Mouse (Mus musculus) intestine, postnatal 0 days (tissue): ENCODE results near the gene Kctd2. TPM values are rescaled to one million over a fixed set of nuclear protein-coding genes. Genes with fewer than 3 reads are reported as not detected.

Source experiments
- ATAC-seq: fragments of 200-750 bp; cut with Nextera tagmentation; 2 replicates; pipeline ENCODE4 v1.8.0; 2017; ENCODE audit warnings: mild to moderate bottlenecking, moderate TSS enrichment, moderate library complexity
- H3K27ac ChIP-seq: fragments of 300-500 bp; sonication (generic); 2 replicates; pipeline ENCODE4 v1.5.1; 2014; ENCODE audit warnings: mild to moderate bottlenecking, low read depth, low read length, moderate library complexity
- H3K27me3 ChIP-seq: fragments of 300-500 bp; sonication (generic); replicated peaks from 2 replicates; pipeline ENCODE4 v1.6.1; 2014; ENCODE audit warnings: low read length, mixed read lengths; ENCODE audit not compliant: control insufficient read depth, insufficient read depth
- H3K36me3 ChIP-seq: fragments of 300-500 bp; sonication (generic); 2 replicates; pipeline ENCODE4 v1.6.1; 2014; ENCODE audit warnings: mild to moderate bottlenecking, moderate library complexity; ENCODE audit not compliant: control insufficient read depth, insufficient read depth
- H3K4me1 ChIP-seq: fragments of 300-500 bp; sonication (generic); replicated peaks from 2 replicates; pipeline ENCODE4 v1.6.1; 2014; ENCODE audit warnings: antibody characterized with exemption, low read length, mixed read lengths; ENCODE audit not compliant: control insufficient read depth, insufficient read depth
- H3K4me2 ChIP-seq: fragments of 300-500 bp; sonication (generic); replicated peaks from 2 replicates; pipeline ENCODE4 v1.6.1; 2014; ENCODE audit warnings: low read depth, mild to moderate bottlenecking, moderate library complexity
- H3K4me3 ChIP-seq: fragments of 300-500 bp; sonication (generic); 2 replicates; pipeline ENCODE4 v1.5.1; 2014; ENCODE audit warnings: low read depth, low read length
- H3K9ac ChIP-seq: fragments of 300-500 bp; sonication (generic); 2 replicates; pipeline ENCODE4 v1.6.1; 2014; ENCODE audit warnings: mild to moderate bottlenecking, low read depth, low read length
- H3K9me3 ChIP-seq: fragments of 300-500 bp; sonication (generic); 2 replicates; pipeline ENCODE4 v1.6.1; 2016; ENCODE audit warnings: mixed run types; ENCODE audit not compliant: control insufficient read depth
- CTCF ChIP-seq: sonication (generic); IDR thresholded peaks from 2 replicates; pipeline ENCODE4 v1.5.1; 2016; ENCODE audit warnings: low read depth, mild to moderate bottlenecking, control low read depth, antibody characterized with exemption, moderate library complexity
- WGBS: fragments of 180-500 bp; shearing (Covaris S2); extraction: QIAGEN DNeasy Blood & Tissue Kit; methylation state at CpG from one replicate; pipeline ENCODE4 v1.1.7; 2014; 5-methylcytosine and 5-hydroxymethylcytosine counted together
- polyA plus RNA-seq: library from polyadenylated mRNA; unstranded; fragments of >200 nt; fragmentation: Nextera tagmentation; extraction: Ambion mirVana; gene quantifications from 2 replicates; pipeline ENCODE4 v1.2.1, GENCODE M21; 2015

The Kctd2 gene
- polyA plus RNA-seq, 1 experiment from 2014 or later: 17.5 TPM

DNA sequence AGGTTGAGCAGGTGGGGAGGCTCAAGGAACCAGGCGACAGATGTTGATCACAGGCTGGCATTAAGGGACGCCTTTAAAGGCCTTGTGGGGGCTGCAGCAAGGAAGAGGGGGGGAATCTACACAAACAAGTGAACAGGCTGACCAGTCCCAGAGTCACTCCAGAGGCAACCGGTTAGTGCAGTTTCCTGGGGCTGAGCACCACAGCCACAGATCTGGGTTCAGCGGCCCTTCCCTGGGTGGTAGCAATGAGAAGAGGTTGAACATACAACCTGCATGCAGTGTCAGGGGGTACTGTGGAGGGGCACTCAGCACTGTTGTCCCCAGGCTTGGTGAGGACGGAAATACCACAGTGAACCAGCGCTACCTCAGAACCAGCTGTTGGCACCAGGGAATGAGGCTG is 13.4 kb downstream of the Kctd2 start:
- no peak for TF ChIP-seq CTCF
- no peaks in the 10 kb centered on the region for H3K27me3 ChIP-seq
- H3K9ac ChIP-seq: no peak overlapping the region
- H3K4me1 ChIP-seq: peaks cover 4% of the 10 kb centered on the region; the same call in 1 of the 2 replicates
- no peak overlapping the region for H3K4me3 ChIP-seq
- WGBS: 74% methylated on average over 6 of the region's 6 CpGs
- 0 out of 2 replicates have a peak, but pooled peaks have one; percentile 5 for ATAC-seq
- H3K4me2 ChIP-seq: no peak overlapping the region
- H3K27ac ChIP-seq: peak overlapping the region; percentile 71
- H3K9me3 ChIP-seq: no peaks in the 10 kb centered on the region
- peaks cover 39% of the 10 kb centered on the region for H3K36me3 ChIP-seq

DNA sequence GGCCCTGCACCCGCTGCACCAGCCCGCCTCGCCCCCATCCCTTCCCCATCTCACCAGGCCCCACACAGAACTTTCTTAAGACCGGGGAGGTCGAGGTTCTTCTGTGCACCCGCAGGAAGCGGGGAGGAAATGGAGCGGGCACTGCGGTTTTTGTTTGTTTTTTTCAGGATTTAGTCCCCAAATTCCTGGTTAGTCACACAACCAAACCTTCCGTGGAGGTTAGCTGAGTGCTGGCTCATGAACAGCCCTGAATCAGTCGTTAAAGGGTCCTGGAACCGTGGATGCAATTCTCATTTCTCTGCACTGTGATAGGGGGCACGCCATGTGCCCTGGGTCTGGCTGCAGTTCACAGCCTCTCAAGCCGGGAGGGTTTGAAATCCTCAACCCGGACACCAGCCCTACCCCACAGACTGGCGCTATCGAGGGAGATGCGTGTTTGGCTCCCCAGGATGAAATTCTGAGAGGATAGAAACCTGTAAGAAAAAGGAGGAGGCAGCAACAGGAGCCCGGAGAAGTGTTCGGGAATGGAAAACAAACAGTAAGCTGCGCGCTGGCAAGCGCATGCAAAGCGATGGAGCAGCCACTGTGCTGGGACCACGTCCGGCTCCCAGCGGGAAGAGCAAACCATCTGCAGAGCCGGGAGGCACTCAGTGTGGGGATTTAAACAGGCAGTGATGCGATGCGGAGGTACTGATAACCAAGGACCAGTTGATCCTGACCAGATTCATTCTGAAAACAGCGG is 15.8 kb downstream of the Kctd2 start:
- 12% methylated on average over 31 of the region's 31 CpGs for WGBS
- peak overlapping the region; percentile 43; the same call in 1 of the 2 replicates for H3K9ac ChIP-seq
- ATAC-seq: no peak
- H3K4me1 ChIP-seq: peaks cover 4% of the 10 kb centered on the region; the same call in 1 of the 2 replicates
- TF ChIP-seq CTCF: no peak
- peaks cover 15% of the 10 kb centered on the region for H3K36me3 ChIP-seq
- H3K9me3 ChIP-seq: no peaks in the 10 kb centered on the region
- H3K4me2 ChIP-seq: peak overlapping the region; percentile 56
- H3K4me3 ChIP-seq: no peak overlapping the region
- no peaks in the 10 kb centered on the region for H3K27me3 ChIP-seq
- no peak overlapping the region for H3K27ac ChIP-seq

DNA sequence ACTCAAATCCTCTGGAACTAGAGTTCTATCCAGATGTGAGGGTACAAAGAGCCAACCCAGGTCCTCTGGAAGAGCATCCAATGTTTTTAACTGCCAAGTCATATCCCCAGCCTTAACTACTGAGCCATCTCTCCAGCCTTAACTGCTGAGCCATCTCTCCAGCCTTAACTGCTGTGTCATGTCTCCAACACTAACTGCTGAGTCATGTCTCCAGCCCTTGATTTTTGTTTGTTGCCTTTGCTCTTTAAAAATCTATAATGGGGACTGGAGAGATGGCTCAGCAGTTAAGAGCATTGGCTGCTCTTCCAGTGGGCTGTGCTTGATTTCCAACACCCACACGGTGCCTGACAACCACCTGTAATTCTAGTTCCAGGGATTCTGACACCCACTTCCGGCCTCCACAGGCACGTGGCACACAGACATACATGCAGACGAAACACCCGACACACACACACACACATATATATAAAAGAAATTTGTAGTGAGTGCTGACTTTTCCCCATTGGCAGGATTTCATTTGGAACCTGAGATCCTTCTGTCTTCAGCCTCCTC is 17.7 kb downstream of the Kctd2 start:
- TF ChIP-seq CTCF: no peak
- WGBS: 65% methylated on average over 5 of the region's 5 CpGs
- no peak for ATAC-seq
- Histone ChIP-seq H3K4me1 (peaks cover 4% of the 10 kb centered on the region; the same call in 1 of the 2 replicates), H3K4me3 (no peak overlapping the region), H3K9me3 (no peaks in the 10 kb centered on the region), H3K36me3 (no peaks in the 10 kb centered on the region; the same call in 1 of the 2 replicates), H3K27me3 (no peaks in the 10 kb centered on the region), H3K9ac (no peak overlapping the region), H3K27ac (no peak overlapping the region), H3K4me2 (no peak overlapping the region)

DNA sequence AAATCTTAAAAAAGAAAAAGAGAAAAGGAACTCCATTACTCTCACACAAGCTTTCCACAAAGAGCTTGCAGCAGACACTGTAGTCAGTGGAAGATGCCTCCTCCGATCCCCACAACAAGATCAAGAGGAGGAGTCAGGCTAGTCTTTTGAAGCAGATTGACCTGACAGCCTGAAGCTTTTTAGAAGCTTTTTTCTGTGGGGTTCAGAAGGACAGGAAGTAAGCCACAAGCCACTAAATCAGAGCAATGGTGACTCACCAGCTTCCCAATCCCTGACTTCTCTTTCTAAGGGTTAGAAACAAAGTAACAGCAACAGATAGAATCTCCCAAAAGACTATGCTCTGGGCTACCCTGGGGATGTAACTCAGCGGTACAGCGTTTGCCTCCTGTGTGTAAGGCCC is 19.4 kb downstream of the Kctd2 start:
- Histone ChIP-seq H3K9ac (no peak overlapping the region), H3K27me3 (no peaks in the 10 kb centered on the region), H3K4me3 (no peak overlapping the region), H3K9me3 (no peaks in the 10 kb centered on the region), H3K27ac (no peak overlapping the region), H3K4me2 (no peak overlapping the region), H3K36me3 (no peaks in the 10 kb centered on the region), H3K4me1 (no peaks in the 10 kb centered on the region)
- no peak for ATAC-seq
- TF ChIP-seq CTCF: no peak
- WGBS: 83% methylated on average over 3 of the region's 3 CpGs

DNA sequence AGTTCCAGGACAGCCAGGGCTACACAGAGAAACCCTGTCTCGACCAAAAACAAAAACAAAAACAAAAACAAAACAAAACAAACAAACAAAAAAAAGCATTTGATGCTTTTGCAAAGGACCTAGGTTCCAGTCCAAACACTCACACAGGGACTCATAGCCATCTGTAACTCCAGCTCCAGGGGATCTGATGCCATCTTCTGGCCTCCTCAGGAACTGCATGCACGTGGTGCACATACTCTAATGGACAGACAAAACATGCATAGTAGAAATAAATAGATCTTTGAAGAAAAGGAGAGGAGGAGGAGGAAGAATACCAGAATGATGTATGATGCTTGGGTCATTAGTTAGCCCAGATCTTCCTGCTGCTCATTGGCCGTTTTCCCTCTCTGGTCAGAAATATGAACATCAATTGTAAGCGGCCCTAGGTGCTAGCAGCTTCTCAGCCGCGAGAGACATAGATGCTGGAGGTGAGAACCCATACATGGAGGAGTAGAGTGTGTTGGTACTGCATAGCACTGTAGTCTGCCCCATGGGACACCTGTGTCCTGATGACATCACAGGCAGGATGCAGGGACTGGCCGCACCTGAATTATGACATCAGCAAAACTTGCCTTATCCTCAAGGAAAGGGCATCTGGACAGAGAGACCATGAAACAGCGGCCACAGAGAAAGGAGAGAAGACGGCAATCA is 20.1 kb downstream of the Kctd2 start, which contains the start of gene Trim80:
Gene Trim80 (plus strand): TSS at position 640 of the 690 bp plus-strand sequence.
- WGBS: 92% methylated on average over 9 of the region's 9 CpGs
- no peak for ATAC-seq

DNA sequence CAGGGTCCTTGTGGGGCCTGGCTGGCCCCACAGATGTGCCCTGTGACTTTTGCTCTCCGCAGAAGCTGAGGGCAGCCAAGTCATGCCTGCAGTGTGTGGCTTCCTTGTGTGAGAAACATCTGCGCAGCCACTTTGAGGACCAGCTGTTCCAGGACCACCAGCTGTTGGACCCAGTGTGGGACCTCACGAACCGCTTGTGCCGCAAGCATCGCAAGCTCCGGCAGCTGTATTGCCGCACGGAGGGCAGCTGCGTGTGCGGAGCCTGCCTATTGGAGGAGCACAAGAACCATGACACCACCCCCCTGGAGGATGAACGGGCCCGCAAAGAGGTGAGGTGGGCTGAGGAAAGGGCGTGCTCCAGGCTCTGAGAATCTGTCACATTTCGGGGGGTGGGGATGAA is 21.5 kb downstream of the Kctd2 start:
- no peak for TF ChIP-seq CTCF
- Histone ChIP-seq H3K4me1 (no peaks in the 10 kb centered on the region), H3K4me2 (no peak overlapping the region), H3K4me3 (no peak overlapping the region), H3K9me3 (no peaks in the 10 kb centered on the region), H3K27ac (no peak overlapping the region), H3K36me3 (no peaks in the 10 kb centered on the region), H3K9ac (no peak overlapping the region), H3K27me3 (no peaks in the 10 kb centered on the region)
- WGBS: 56% methylated on average over 15 of the region's 15 CpGs
- ATAC-seq: no peak

More for the DNA sequence above, 20.1 kb downstream of the Kctd2 start, which contains the start of gene Trim80:
- H3K27me3 ChIP-seq: no peaks in the 10 kb centered on the region
- H3K9me3 ChIP-seq: no peaks in the 10 kb centered on the region
- no peaks in the 10 kb centered on the region for H3K36me3 ChIP-seq
- H3K27ac ChIP-seq: no peak within 1 kb of the TSS
- no peak within 1 kb of the TSS for H3K4me3 ChIP-seq
- no peak within 1 kb of the TSS for H3K9ac ChIP-seq
- no peaks in the 10 kb centered on the region for H3K4me1 ChIP-seq
- no peak within 1 kb of the TSS for H3K4me2 ChIP-seq
- TF ChIP-seq CTCF: peak; percentile 50
